Comparison of ENCODE assay signal across 16 mouse cellular contexts in genomic region chr5:148714807-148715206, GRCm38 (mm10).
"Had no signal": no experiment of that assay in that cellular context is flagged by ENCODE, and none has a peak within 500 bp of the region (broad histone marks: within the 10 kb centered on the region; RNA-seq: fewer than 3 reads in every experiment).

No protein-coding gene starts in this region.

- ATAC-seq: liver, postnatal 0 days; midbrain, embryonic 15.5 days had no signal

- H3K27ac ChIP-seq: kidney, embryonic 15.5 days; left cerebral cortex, adult 2 months; liver, embryonic 14.5 days; midbrain, embryonic 12.5 days; midbrain, embryonic 15.5 days; neural tube, embryonic 13.5 days; stomach, postnatal 0 days had no signal

- DNase-seq: kidney, adult 11 months; kidney, adult 8-10 months; kidney, postnatal 10 days; kidney, postnatal 36 days; layer of hippocampus, postnatal 36 days; liver, postnatal 0 days; lung, postnatal 14 days; lung, postnatal 4 days; thymus, adult 18-20 months had no signal

- H3K36me3 ChIP-seq: kidney, embryonic 15.5 days; midbrain, embryonic 12.5 days; midbrain, embryonic 15.5 days; neural tube, embryonic 13.5 days had no signal

- H3K27me3 ChIP-seq: kidney, embryonic 15.5 days; midbrain, embryonic 12.5 days; midbrain, embryonic 15.5 days; neural tube, embryonic 13.5 days had no signal

- H3K4me3 ChIP-seq: kidney, embryonic 15.5 days; left cerebral cortex, adult 2 months; midbrain, embryonic 12.5 days; midbrain, embryonic 15.5 days; neural tube, embryonic 13.5 days had no signal

- H3K4me1 ChIP-seq: kidney, embryonic 15.5 days; midbrain, embryonic 12.5 days; midbrain, embryonic 15.5 days; neural tube, embryonic 13.5 days had no signal
